Mouse (Mus musculus): ENCODE data around the gene Nynrin. TPM values are rescaled to one million over a fixed set of nuclear protein-coding genes. Genes with fewer than 3 reads are reported as not detected.
A peak's percentile ranks its signal among the peaks of the same experiment; 100 is the strongest.

The Nynrin gene
- polyA plus RNA-seq, 1 experiment = 2.0 TPM

- under 1% methylated on average over 18 of the region's 30 CpGs for WGBS
- H3K4me3 ChIP-seq (ENCODE audit: control insufficient read depth, insufficient read depth, low read length) = peak overlapping the region; percentile 70
- TF ChIP-seq CTCF (IDR thresholded peaks at IDR 0.05; ENCODE audit: borderline replicate concordance, control insufficient read depth, extremely low read depth, insufficient read depth, low read length, poor library complexity) (no peak), POLR2A (IDR thresholded peaks at IDR 0.05; ENCODE audit: control insufficient read depth, extremely low read depth, insufficient read depth, low read length, poor library complexity) (no peak)
- DNase-seq = no peak
- no peaks in the 10 kb centered on the region for H3K27me3 ChIP-seq (ENCODE audit: control insufficient read depth, insufficient read depth, low read length)
- H3K4me1 ChIP-seq (replicated peaks; ENCODE audit: control insufficient read depth, insufficient read depth, low read length) = peaks cover 25% of the 10 kb centered on the region
- peak overlapping the region; percentile 55 for H3K27ac ChIP-seq (ENCODE audit: control insufficient read depth, insufficient read depth, low read length)
- peaks cover 20% of the 10 kb centered on the region for H3K36me3 ChIP-seq (ENCODE audit: control insufficient read depth, insufficient read depth, low read length)
Measured at GRCm38 (mm10) chr14:55885114-55885790, 31.4 kb downstream of the Nynrin start.

DNA sequence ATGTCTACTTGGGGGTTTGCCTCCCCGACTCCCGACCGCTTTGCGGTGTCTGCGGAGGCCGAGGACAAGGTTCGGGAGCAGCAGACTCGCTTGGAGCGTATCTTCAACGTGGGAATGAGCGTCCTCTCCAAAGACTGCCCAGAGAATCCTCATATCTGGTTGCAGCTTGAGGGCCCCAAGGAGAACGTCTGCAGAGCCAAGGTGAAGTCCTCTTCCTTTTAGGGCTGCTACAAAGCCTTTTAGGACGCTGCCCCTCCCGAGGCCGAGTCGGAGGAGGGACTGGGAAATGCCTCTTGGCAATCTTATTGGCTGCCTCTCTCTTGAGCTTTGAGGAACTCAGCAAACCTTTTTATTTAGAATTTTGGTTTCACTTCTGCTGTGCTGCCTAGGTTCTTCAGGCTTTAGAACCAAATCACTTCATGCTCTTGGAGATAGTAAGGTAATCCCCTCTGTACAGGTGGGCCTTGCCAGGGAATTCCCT, 32.0 kb downstream of the Nynrin start:
- Histone ChIP-seq H3K4me3 (ENCODE audit: control insufficient read depth, insufficient read depth, low read length) (peak overlapping the region; percentile 70), H3K27me3 (ENCODE audit: control insufficient read depth, insufficient read depth, low read length) (no peaks in the 10 kb centered on the region), H3K27ac (ENCODE audit: control insufficient read depth, insufficient read depth, low read length) (peak overlapping the region; percentile 55), H3K4me1 (replicated peaks; ENCODE audit: control insufficient read depth, insufficient read depth, low read length) (peaks cover 25% of the 10 kb centered on the region), H3K36me3 (ENCODE audit: control insufficient read depth, insufficient read depth, low read length) (peaks cover 25% of the 10 kb centered on the region)
- under 1% methylated on average over 16 of the region's 16 CpGs for WGBS
- peak; percentile 45; the same call in 1 of the 2 replicates for TF ChIP-seq POLR2A (IDR thresholded peaks at IDR 0.05; ENCODE audit: control insufficient read depth, extremely low read depth, insufficient read depth, low read length, poor library complexity)
- TF ChIP-seq CTCF (IDR thresholded peaks at IDR 0.05; ENCODE audit: borderline replicate concordance, control insufficient read depth, extremely low read depth, insufficient read depth, low read length, poor library complexity) = no peak
- DNase-seq = peak; percentile 64

DNA sequence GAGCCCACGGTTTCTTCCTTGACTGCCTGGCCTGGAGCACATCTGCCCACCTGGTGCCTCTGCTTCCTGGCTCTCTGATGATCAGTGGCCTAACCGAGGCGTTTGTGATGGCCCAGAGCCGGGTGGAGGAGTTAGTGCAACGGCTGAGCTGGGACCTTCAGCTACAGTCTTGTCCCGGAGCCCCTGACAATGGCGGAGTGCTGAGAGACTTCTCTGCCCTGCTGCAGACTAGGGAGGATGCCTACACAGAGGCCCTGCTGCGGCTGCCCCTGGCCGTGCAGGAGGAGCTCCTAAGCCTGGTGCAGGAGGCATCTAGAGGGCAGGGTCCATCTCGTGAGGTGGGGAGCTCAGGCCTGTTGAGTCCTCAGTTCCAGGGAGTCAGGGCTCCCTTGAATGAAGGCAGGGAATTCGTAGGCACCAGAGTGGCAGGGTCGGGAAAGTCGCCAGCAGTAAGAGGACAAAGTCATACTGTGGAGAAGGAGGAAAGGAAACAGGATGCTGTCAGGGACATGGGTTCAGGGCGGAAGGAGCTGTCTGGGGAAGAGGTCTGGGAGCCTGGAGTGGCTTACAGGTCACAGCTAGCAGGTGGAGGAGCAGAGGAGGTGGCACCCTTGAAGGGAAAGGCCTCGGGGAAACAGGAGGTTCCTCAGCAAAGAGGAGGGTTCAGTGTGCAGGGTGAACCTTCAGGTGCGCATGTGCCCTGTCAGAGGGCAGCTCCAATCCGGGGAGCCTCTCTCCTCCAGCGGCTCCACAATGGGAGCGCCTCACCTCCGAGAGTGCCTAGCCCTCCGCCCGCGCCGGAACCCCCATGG, 33.0 kb downstream of the Nynrin start:
- DNase-seq = no peak
- Histone ChIP-seq H3K27me3 (ENCODE audit: control insufficient read depth, insufficient read depth, low read length) (no peaks in the 10 kb centered on the region), H3K4me1 (replicated peaks; ENCODE audit: control insufficient read depth, insufficient read depth, low read length) (peaks cover 25% of the 10 kb centered on the region), H3K4me3 (ENCODE audit: control insufficient read depth, insufficient read depth, low read length) (no peak overlapping the region), H3K27ac (ENCODE audit: control insufficient read depth, insufficient read depth, low read length) (no peak overlapping the region), H3K36me3 (ENCODE audit: control insufficient read depth, insufficient read depth, low read length) (peaks cover 25% of the 10 kb centered on the region)
- TF ChIP-seq POLR2A (IDR thresholded peaks at IDR 0.05; ENCODE audit: control insufficient read depth, extremely low read depth, insufficient read depth, low read length, poor library complexity) (no peak), CTCF (IDR thresholded peaks at IDR 0.05; ENCODE audit: borderline replicate concordance, control insufficient read depth, extremely low read depth, insufficient read depth, low read length, poor library complexity) (no peak)
- 92% methylated on average over 24 of the region's 24 CpGs for WGBS

GRCm38 (mm10) chr14:55897671-55898070, 43.9 kb downstream of the Nynrin start:
- no peak overlapping the region for H3K4me3 ChIP-seq (ENCODE audit: control insufficient read depth, insufficient read depth, low read length)
- no peak for TF ChIP-seq POLR2A (IDR thresholded peaks at IDR 0.05; ENCODE audit: control insufficient read depth, extremely low read depth, insufficient read depth, low read length, poor library complexity)
- TF ChIP-seq CTCF (IDR thresholded peaks at IDR 0.05; ENCODE audit: borderline replicate concordance, control insufficient read depth, extremely low read depth, insufficient read depth, low read length, poor library complexity) = no peak
- H3K4me1 ChIP-seq (replicated peaks; ENCODE audit: control insufficient read depth, insufficient read depth, low read length) = peaks cover 12% of the 10 kb centered on the region
- H3K27me3 ChIP-seq (ENCODE audit: control insufficient read depth, insufficient read depth, low read length) = no peaks in the 10 kb centered on the region
- no peak for DNase-seq
- WGBS = 97% methylated on average over 12 of the region's 12 CpGs
- peaks cover 30% of the 10 kb centered on the region for H3K36me3 ChIP-seq (ENCODE audit: control insufficient read depth, insufficient read depth, low read length)
- H3K27ac ChIP-seq (ENCODE audit: control insufficient read depth, insufficient read depth, low read length) = no peak overlapping the region

DNA sequence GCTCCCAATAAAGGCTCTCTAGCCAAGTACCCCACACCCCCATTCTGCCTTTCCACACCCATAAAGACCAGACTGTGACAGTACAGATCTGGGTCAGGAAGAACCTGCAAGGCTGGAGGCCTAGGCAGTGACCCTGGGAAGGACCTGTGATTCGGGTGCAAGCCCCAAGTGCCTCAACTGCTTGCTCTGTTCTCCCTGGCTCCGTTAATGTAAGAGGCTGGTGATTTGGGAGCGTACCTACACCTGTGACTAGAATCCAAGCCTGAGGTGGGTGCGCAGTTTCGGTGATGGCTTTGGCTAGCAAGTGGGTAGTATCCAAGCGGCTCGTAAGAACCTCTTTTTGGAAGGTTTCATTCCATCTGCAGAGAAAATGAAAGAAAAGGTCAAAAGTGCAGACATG, 45.1 kb downstream of the Nynrin start:
- Histone ChIP-seq H3K36me3 (ENCODE audit: control insufficient read depth, insufficient read depth, low read length) (peaks cover 26% of the 10 kb centered on the region), H3K27ac (ENCODE audit: control insufficient read depth, insufficient read depth, low read length) (no peak overlapping the region), H3K4me1 (replicated peaks; ENCODE audit: control insufficient read depth, insufficient read depth, low read length) (peaks cover 12% of the 10 kb centered on the region), H3K4me3 (ENCODE audit: control insufficient read depth, insufficient read depth, low read length) (no peak overlapping the region), H3K27me3 (ENCODE audit: control insufficient read depth, insufficient read depth, low read length) (no peaks in the 10 kb centered on the region)
- 97% methylated on average over 7 of the region's 7 CpGs for WGBS
- no peak for TF ChIP-seq CTCF (IDR thresholded peaks at IDR 0.05; ENCODE audit: borderline replicate concordance, control insufficient read depth, extremely low read depth, insufficient read depth, low read length, poor library complexity)
- no peak for TF ChIP-seq POLR2A (IDR thresholded peaks at IDR 0.05; ENCODE audit: control insufficient read depth, extremely low read depth, insufficient read depth, low read length, poor library complexity)
- no peak for DNase-seq

GRCm38 (mm10) chr14:55899701-55900413, 46.0 kb downstream of the Nynrin start, which contains the start of gene Sdr39u1:
Gene Sdr39u1 (minus strand): TSS chr14:55900293.
- peaks cover 17% of the 10 kb centered on the region for H3K36me3 ChIP-seq (ENCODE audit: control insufficient read depth, insufficient read depth, low read length)
- peak within 1 kb of the TSS; percentile 19 for H3K27ac ChIP-seq (ENCODE audit: control insufficient read depth, insufficient read depth, low read length)
- no peaks in the 10 kb centered on the region for H3K27me3 ChIP-seq (ENCODE audit: control insufficient read depth, insufficient read depth, low read length)
- TF ChIP-seq POLR2A (IDR thresholded peaks at IDR 0.05; ENCODE audit: control insufficient read depth, extremely low read depth, insufficient read depth, low read length, poor library complexity) (peak; percentile 60; the same call in 1 of the 2 replicates), CTCF (IDR thresholded peaks at IDR 0.05; ENCODE audit: borderline replicate concordance, control insufficient read depth, extremely low read depth, insufficient read depth, low read length, poor library complexity) (no peak)
- H3K4me1 ChIP-seq (replicated peaks; ENCODE audit: control insufficient read depth, insufficient read depth, low read length) = peaks cover 12% of the 10 kb centered on the region
- H3K4me3 ChIP-seq (ENCODE audit: control insufficient read depth, insufficient read depth, low read length) = peak within 1 kb of the TSS; percentile 69
- under 1% methylated on average over 39 of the region's 39 CpGs for WGBS
- DNase-seq = peak; percentile 87
